Mouse (Mus musculus) myocyte (in vitro differentiated cells): Measurements from ENCODE around the gene Zfhx3. TPM values are rescaled to one million over a fixed set of nuclear protein-coding genes. Genes with fewer than 3 reads are reported as not detected.

ENCODE experiments used
- H3K27me3 ChIP-seq: one replicate; pipeline ENCODE4 v1.6.1; 2011; ENCODE audit not compliant: control insufficient read depth, insufficient read depth, insufficient read length
- H3K36me3 ChIP-seq: one replicate; pipeline ENCODE4 v1.6.1; 2011; ENCODE audit not compliant: control insufficient read depth, insufficient read depth
- H3K4me2 ChIP-seq: one replicate; pipeline ENCODE4 v1.6.1; 2011; ENCODE audit warnings: low read depth, control low read depth
- H3K4me3 ChIP-seq: one replicate; pipeline ENCODE4 v1.5.1; 2011; ENCODE audit warnings: mild to moderate bottlenecking, control low read depth, moderate library complexity
- H3K79me2 ChIP-seq: one replicate; pipeline ENCODE4 v1.6.1; 2011; ENCODE audit not compliant: control insufficient read depth, insufficient read depth
- H3ac ChIP-seq: one replicate; pipeline ENCODE4 v1.6.1; 2011; ENCODE audit not compliant: control insufficient read depth, insufficient read length
- CEBPB ChIP-seq: IDR thresholded peaks from 2 replicates; pipeline ENCODE4 v1.6.1; 2011; ENCODE audit warnings: mild to moderate bottlenecking, moderate library complexity; ENCODE audit not compliant: poor library complexity, insufficient read depth, severe bottlenecking
- E2F4 ChIP-seq: IDR thresholded peaks from one replicate; pipeline ENCODE4 v1.6.1; 2011; ENCODE audit warnings: mild to moderate bottlenecking, control low read depth, moderate library complexity; ENCODE audit not compliant: insufficient read depth
- MAX ChIP-seq: IDR thresholded peaks from one replicate; pipeline ENCODE4 v1.6.1; 2011; ENCODE audit warnings: low read depth, mild to moderate bottlenecking, control low read depth
- MYOD1 ChIP-seq, 3 experiments: IDR thresholded peaks; one replicate each; pipeline ENCODE4 v1.6.1; 2011; ENCODE audit warnings: control low read depth in 2 of 3, low read depth in 2 of 3, mild to moderate bottlenecking in 2 of 3, moderate library complexity in 1 of 3; ENCODE audit not compliant: insufficient read length in 2 of 3, control insufficient read depth in 1 of 3
- MYOG ChIP-seq, 3 experiments: IDR thresholded peaks; one replicate each; pipeline ENCODE4 v1.6.1; 2011; ENCODE audit warnings: control low read depth in 2 of 3, low read depth in 2 of 3, mild to moderate bottlenecking in 2 of 3; ENCODE audit not compliant: insufficient read length in 2 of 3, control insufficient read depth in 1 of 3, insufficient read depth in 1 of 3
- POLR2A ChIP-seq: IDR thresholded peaks from one replicate; pipeline ENCODE4 v1.6.1; 2011; ENCODE audit warnings: low read depth, mild to moderate bottlenecking, control low read depth, moderate library complexity; ENCODE audit not compliant: insufficient read length
- POLR2AphosphoS2 ChIP-seq: IDR thresholded peaks from one replicate; pipeline ENCODE4 v1.6.1; 2011; ENCODE audit warnings: low read depth, control low read depth; ENCODE audit not compliant: insufficient read length
- REST ChIP-seq: IDR thresholded peaks from one replicate; pipeline ENCODE4 v1.6.1; 2011; ENCODE audit warnings: mild to moderate bottlenecking, control low read depth, moderate library complexity; ENCODE audit not compliant: insufficient read depth, insufficient read length
- SRF ChIP-seq: IDR thresholded peaks from one replicate; pipeline ENCODE4 v1.6.1; 2011; ENCODE audit warnings: low read depth; ENCODE audit not compliant: control insufficient read depth, insufficient read length
- TCF12 ChIP-seq: IDR thresholded peaks from one replicate; pipeline ENCODE4 v1.6.1; 2011; ENCODE audit warnings: mild to moderate bottlenecking, control low read depth; ENCODE audit not compliant: poor library complexity, insufficient read depth, severe bottlenecking
- TCF3 ChIP-seq: IDR thresholded peaks from one replicate; pipeline ENCODE4 v1.6.1; 2011; ENCODE audit warnings: low read depth, control low read depth; ENCODE audit not compliant: insufficient read length
- USF1 ChIP-seq: IDR thresholded peaks from one replicate; pipeline ENCODE4 v1.6.1; 2011; ENCODE audit warnings: low read depth, mild to moderate bottlenecking, control low read depth, moderate library complexity
- polyA plus RNA-seq: library from polyadenylated mRNA; unstranded; fragments of >200 nt; fragmentation: generic; extraction: Trizol; gene quantifications from one replicate; pipeline ENCODE4 v1.2.1, GENCODE M21; 2012; ENCODE audit warnings: missing spikeins

The Zfhx3 gene
- polyA plus RNA-seq, 1 experiment = 3.0 TPM

DNA sequence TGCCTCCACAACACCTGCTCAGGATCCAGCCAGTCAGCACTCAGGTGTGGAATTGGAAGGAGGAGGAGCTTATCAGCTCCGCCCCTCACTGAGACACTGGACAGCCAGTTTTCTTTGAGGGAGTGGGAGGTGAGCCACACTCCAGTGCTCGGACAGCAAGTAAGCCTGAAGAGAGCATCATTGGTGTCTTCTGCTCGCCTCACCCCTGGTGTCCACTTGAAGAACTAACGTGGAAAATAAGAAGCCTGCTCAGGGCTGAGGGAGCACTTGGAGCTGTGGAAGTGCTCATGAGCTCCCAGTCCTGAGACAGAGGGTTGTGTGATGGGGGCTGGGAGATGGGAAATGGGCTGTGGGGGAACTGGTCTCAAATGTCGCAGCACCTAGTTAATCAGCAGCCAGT is 988.2 kb downstream of the Zfhx3 start:
- Histone ChIP-seq H3K4me2 (no peak overlapping the region), H3ac (no peak overlapping the region), H3K79me2 (no peaks in the 10 kb centered on the region), H3K27me3 (no peaks in the 10 kb centered on the region), H3K36me3 (peaks cover 3% of the 10 kb centered on the region), H3K4me3 (no peak overlapping the region)
- no peak for TF ChIP-seq MYOD1 (IDR thresholded peaks at IDR 0.05; ENCODE audit: control insufficient read depth in 1 of 3, insufficient read length in 2 of 3, low read depth in 2 of 3)
- TF ChIP-seq USF1 = no peak
- TF ChIP-seq MYOG (IDR thresholded peaks at IDR 0.05; ENCODE audit: control insufficient read depth in 1 of 3, insufficient read depth in 1 of 3, insufficient read length in 2 of 3, low read depth in 2 of 3) = no peak
- TF ChIP-seq CEBPB = no peak
- no peak for TF ChIP-seq POLR2AphosphoS2
- no peak for TF ChIP-seq MAX
- no peak for TF ChIP-seq REST
- no peak for TF ChIP-seq SRF
- no peak for TF ChIP-seq POLR2A
- no peak for TF ChIP-seq TCF12

DNA sequence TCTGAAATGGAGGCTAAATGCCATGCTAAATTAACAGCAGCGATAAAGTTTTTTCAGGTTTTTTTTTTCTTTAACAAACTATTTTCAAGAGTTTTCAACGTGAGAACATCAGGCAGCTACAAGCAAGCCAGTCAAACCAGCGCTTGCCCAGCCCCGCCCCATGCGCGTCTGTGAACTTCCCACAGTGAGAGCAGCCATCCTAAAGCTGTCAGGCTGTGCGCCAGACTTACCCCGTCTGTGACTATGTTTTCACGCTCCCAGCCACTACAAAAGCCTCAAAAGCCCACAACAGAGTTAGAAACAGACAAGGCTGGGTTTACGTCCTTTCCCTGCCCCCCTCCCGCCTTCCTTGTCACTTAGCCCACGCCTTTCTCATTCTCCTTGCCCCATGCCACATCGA is 989.4 kb downstream of the Zfhx3 start:
- Histone ChIP-seq H3K79me2 (no peaks in the 10 kb centered on the region), H3K36me3 (peaks cover 3% of the 10 kb centered on the region), H3K4me2 (no peak overlapping the region), H3ac (no peak overlapping the region), H3K27me3 (no peaks in the 10 kb centered on the region), H3K4me3 (no peak overlapping the region)
- TF ChIP-seq USF1 (no peak), REST (no peak), MYOD1 (IDR thresholded peaks at IDR 0.05; ENCODE audit: control insufficient read depth in 1 of 3, insufficient read length in 2 of 3, low read depth in 2 of 3) (no peak), MYOG (IDR thresholded peaks at IDR 0.05; ENCODE audit: control insufficient read depth in 1 of 3, insufficient read depth in 1 of 3, insufficient read length in 2 of 3, low read depth in 2 of 3) (no peak)

DNA sequence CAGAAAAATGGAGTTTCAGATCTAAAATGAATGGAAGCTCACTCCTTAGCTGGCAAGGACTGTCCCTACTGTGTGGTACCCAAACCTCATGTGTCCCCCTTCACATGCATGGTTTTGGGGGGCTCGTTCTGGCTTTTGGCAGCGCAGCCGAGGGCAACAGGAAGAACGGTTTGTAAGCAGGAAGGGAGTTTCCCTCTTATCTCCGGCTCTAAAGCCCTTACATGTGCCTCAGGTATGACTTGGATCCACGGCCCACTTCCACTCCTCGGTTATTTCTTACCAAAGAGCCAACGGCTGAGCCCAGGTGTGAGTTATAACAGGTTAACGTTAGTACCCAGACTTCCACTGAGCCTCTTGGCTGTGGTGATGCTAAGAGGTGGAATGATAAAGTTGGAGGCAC is 990.3 kb downstream of the Zfhx3 start:
- Histone ChIP-seq H3K4me3 (no peak overlapping the region), H3K36me3 (peaks cover 9% of the 10 kb centered on the region), H3K4me2 (no peak overlapping the region), H3K79me2 (no peaks in the 10 kb centered on the region), H3ac (no peak overlapping the region), H3K27me3 (no peaks in the 10 kb centered on the region)
- TF ChIP-seq POLR2AphosphoS2 (no peak), TCF12 (no peak), REST (no peak), TCF3 (no peak), SRF (no peak), CEBPB (no peak), E2F4 (no peak), POLR2A (no peak)

DNA sequence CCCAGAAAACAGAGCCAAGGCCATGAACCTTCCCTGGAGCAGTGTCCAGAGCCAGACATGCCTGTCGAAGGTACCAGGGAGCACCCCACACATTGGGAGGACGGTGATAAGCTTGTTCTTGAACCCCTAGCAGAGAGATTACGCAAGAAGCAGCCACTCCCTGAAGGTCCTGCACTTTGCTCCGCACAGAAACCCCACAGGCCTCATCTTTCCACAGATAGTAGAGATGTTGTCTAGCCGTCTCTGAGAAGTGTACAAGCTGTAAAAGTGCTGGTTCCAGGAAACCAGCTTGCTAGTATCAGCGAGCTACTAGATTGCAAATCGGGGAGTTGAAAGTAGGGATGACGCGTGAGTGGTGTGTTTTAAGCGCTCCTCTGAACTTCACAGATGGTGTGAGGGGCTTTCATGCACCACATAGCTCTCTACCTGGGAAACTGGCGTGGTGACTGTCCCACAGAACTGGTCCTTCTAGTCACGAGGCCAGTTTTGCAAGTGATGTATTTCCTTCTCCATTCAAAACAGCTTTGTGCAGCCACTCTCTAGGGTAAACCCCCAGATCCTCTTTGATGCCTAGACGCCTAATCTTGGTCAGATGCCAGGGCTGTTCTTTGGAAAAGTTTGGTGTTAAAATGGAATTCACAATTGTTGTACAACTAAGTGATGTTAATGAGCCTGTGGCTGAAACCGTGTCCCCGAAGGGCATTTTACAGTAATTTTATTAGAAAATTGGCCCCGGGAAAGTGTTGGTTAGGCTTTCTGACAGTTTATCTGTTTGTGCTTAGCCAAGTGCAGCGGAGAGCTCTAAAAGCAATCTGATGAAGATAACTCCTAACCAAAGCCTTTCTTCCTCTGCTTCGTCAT is 993.6 kb downstream of the Zfhx3 start:
- Histone ChIP-seq H3K79me2 (no peaks in the 10 kb centered on the region), H3ac (no peak overlapping the region), H3K4me2 (no peak overlapping the region), H3K4me3 (no peak overlapping the region), H3K27me3 (no peaks in the 10 kb centered on the region), H3K36me3 (peaks cover 9% of the 10 kb centered on the region)
- TF ChIP-seq POLR2A (no peak), MAX (no peak), TCF12 (no peak), TCF3 (no peak), SRF (no peak), CEBPB (no peak), MYOG (IDR thresholded peaks at IDR 0.05; ENCODE audit: control insufficient read depth in 1 of 3, insufficient read depth in 1 of 3, insufficient read length in 2 of 3, low read depth in 2 of 3) (no peak), MYOD1 (IDR thresholded peaks at IDR 0.05; ENCODE audit: control insufficient read depth in 1 of 3, insufficient read length in 2 of 3, low read depth in 2 of 3) (no peak), E2F4 (no peak), REST (no peak), USF1 (no peak), POLR2AphosphoS2 (no peak)

DNA sequence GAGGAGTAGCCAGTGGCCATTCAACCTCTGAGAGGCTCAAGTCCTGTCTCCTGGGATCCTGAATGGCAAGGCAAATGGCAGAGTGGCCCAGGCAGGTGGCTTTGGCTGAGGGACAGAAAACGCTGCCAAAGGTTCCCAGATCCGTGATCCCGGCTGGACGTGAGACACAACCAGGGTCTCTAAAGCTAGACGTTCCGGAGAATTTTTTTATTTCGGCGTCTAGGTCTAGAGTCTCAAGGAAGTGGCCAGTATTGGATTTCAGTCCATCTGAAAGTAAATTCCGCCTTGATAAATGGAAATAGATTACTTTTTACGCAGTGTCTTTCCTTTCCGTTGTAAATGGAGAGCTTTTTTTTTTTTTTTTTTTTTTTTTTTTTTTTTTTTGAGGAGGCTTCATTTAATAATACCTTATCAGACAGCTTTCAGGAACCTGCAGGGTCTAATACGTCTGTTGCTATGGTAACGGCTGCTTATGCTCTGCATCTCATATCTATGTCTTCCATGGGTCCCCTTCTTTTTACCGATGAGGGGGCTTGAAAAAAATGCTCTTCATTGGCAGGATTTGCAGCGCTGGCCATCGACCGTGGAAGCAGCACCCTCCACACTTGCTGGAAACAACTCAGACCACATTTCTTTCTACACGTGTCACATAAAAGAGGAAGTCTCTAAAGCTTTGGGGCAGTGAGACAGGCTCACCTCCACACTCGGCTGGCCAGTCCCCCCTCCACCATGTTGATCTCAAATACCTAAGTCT is 994.4 kb downstream of the Zfhx3 start:
- Histone ChIP-seq H3K36me3 (peaks cover 9% of the 10 kb centered on the region), H3ac (no peak overlapping the region)
- TF ChIP-seq POLR2A (no peak), REST (no peak), USF1 (no peak), MYOG (IDR thresholded peaks at IDR 0.05; ENCODE audit: control insufficient read depth in 1 of 3, insufficient read depth in 1 of 3, insufficient read length in 2 of 3, low read depth in 2 of 3) (no peak), MAX (no peak), SRF (no peak), CEBPB (no peak), MYOD1 (IDR thresholded peaks at IDR 0.05; ENCODE audit: control insufficient read depth in 1 of 3, insufficient read length in 2 of 3, low read depth in 2 of 3) (no peak), E2F4 (no peak), TCF12 (no peak), TCF3 (no peak)

More for the DNA sequence above, 994.4 kb downstream of the Zfhx3 start:
- Histone ChIP-seq H3K27me3 (no peaks in the 10 kb centered on the region), H3K79me2 (no peaks in the 10 kb centered on the region), H3K4me3 (no peak overlapping the region), H3K4me2 (no peak overlapping the region)
